26 mouse cellular contexts compared by ENCODE assay signal in the genomic region with DNA sequence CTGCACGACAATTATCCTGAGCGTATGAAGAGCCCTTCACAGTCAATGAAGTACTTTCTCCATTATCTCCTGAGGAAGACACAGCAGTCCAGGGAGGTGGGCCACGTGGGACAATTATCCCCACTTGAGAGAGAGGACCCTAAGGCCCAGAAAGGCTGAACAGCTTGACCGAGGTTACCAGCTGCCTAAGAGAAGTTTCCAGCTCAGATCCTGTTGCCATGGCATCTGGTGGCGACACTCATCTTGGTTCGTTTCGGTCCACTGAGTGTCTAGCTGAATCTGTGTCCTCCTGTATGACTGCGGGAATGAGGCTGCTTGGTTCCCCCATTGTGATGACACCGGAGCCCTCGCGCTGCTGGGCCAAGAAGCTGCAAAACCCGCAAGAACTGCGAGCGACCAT.
DNase-seq lines count a peak whose midpoint lies in the region; ATAC-seq and TF ChIP-seq lines count a peak whose summit lies in the region.
"Had no signal": no experiment of that assay in that cellular context is flagged by ENCODE, and none has a peak within 500 bp of the region (broad histone marks: within the 10 kb centered on the region; RNA-seq: fewer than 3 reads in every experiment).

No protein-coding gene starts in this region.

- TF ChIP-seq CTCF in layer of hippocampus, adult 2 months (conservative IDR thresholded peaks at IDR 0.05) = no peak
- no peak for TF ChIP-seq CTCF in small intestine, adult 2 months (IDR thresholded peaks at IDR 0.05; ENCODE audit: extremely low read depth, insufficient read length, insufficient replicate concordance, low read depth, low read length)

- H3K4me3 ChIP-seq in layer of hippocampus, adult 2 months = no peak overlapping the region
- H3K4me3 ChIP-seq in midbrain, embryonic 14.5 days (replicated peaks; ENCODE audit: low read depth, low read length) = no peak overlapping the region
- H3K4me3 ChIP-seq in small intestine, adult 2 months (ENCODE audit: low read depth, low read length) = no peak overlapping the region
- H3K4me3 ChIP-seq: embryonic facial prominence, embryonic 13.5 days; erythroblast, embryonic 14.5 days; forebrain, embryonic 12.5 days; kidney, embryonic 15.5 days; left cerebral cortex, adult 2 months; limb, embryonic 10.5 days; liver, embryonic 15.5 days; neural tube, embryonic 12.5 days had no signal

- H3K27me3 ChIP-seq in midbrain, embryonic 14.5 days (ENCODE audit: control insufficient read depth, insufficient read depth, low read length) = no peaks in the 10 kb centered on the region
- H3K27me3 ChIP-seq in small intestine, adult 2 months (ENCODE audit: control insufficient read depth, insufficient read depth, low read length) = no peaks in the 10 kb centered on the region
- H3K27me3 ChIP-seq: embryonic facial prominence, embryonic 13.5 days; kidney, embryonic 15.5 days had no signal

- no peak for TF ChIP-seq POLR2A in small intestine, adult 2 months (IDR thresholded peaks at IDR 0.05; ENCODE audit: low read depth, low read length)

- DNase-seq in embryo, embryonic 11 days = peak; percentile 16
- no peak for DNase-seq in embryo, embryonic 9.5 days (ENCODE audit: extremely low spot score)
- no peak for DNase-seq in layer of hippocampus, adult 2 months (ENCODE audit: low spot score in 2 of 2)
- DNase-seq in layer of hippocampus, postnatal 14 days (ENCODE audit: low spot score in 2 of 2) = no peak
- DNase-seq in midbrain, embryonic 14.5 days = peak; percentile 29
- no peak for DNase-seq in gastrocnemius, postnatal 14 days
- no peak for DNase-seq in adrenal gland, postnatal 25 days
- DNase-seq: adrenal gland, postnatal 10 days; cerebellum, adult 11-12 months; cerebellum, postnatal 10 days; heart, postnatal 10 days; kidney, postnatal 4 days; layer of hippocampus, adult 9-11 months; liver; lung, postnatal 4 days had no signal

- H3K9me3 ChIP-seq in midbrain, embryonic 14.5 days (ENCODE audit: control insufficient read depth, low read length) = no peaks in the 10 kb centered on the region
- H3K9me3 ChIP-seq: embryonic facial prominence, embryonic 13.5 days; forebrain, embryonic 12.5 days; kidney, embryonic 15.5 days; limb, embryonic 10.5 days; liver, embryonic 15.5 days; neural tube, embryonic 12.5 days had no signal

- intact Hi-C loops in gastrocnemius, postnatal 14 days (cut with DNase I; ENCODE audit: low total_unique reads) = no loop called here

- no peaks in the 10 kb centered on the region for H3K36me3 ChIP-seq in midbrain, embryonic 14.5 days (ENCODE audit: control insufficient read depth, insufficient read depth, low read length)
- no peaks in the 10 kb centered on the region for H3K36me3 ChIP-seq in small intestine, adult 2 months (ENCODE audit: control insufficient read depth, insufficient read depth, low read length)
- H3K36me3 ChIP-seq: embryonic facial prominence, embryonic 13.5 days; forebrain, embryonic 12.5 days; kidney, embryonic 15.5 days; limb, embryonic 10.5 days; liver, embryonic 15.5 days; neural tube, embryonic 12.5 days had no signal

- no peak for ATAC-seq in midbrain, embryonic 14.5 days (ENCODE audit: low FRiP score, low TSS enrichment)
- ATAC-seq: intestine, postnatal 0 days had no signal

- WGBS in midbrain, embryonic 14.5 days = 47% methylated on average over 14 of the region's 14 CpGs
- 87% methylated on average over 14 of the region's 14 CpGs for WGBS in small intestine, adult 2 months

- no peak overlapping the region for H3K4me2 ChIP-seq in midbrain, embryonic 14.5 days (ENCODE audit: low read length)
- H3K4me2 ChIP-seq: embryonic facial prominence, embryonic 13.5 days; forebrain, embryonic 12.5 days; heart, embryonic 11.5 days; kidney, embryonic 15.5 days; liver, embryonic 15.5 days; neural tube, embryonic 12.5 days had no signal

- H3K4me1 ChIP-seq in midbrain, embryonic 14.5 days (ENCODE audit: control insufficient read depth, insufficient read depth, low read length) = 0 out of 2 replicates have a peak, but pooled peaks cover 5% of the 10 kb centered on the region
- no peaks in the 10 kb centered on the region for H3K4me1 ChIP-seq in small intestine, adult 2 months (ENCODE audit: control insufficient read depth, insufficient read depth, insufficient read length, low read length)
- H3K4me1 ChIP-seq: embryonic facial prominence, embryonic 13.5 days; kidney, embryonic 15.5 days; neural tube, embryonic 12.5 days had no signal

- H3K9ac ChIP-seq in midbrain, embryonic 14.5 days (replicated peaks; ENCODE audit: low read length) = no peak overlapping the region
- H3K9ac ChIP-seq: embryonic facial prominence, embryonic 13.5 days; forebrain, embryonic 12.5 days; kidney, embryonic 15.5 days; liver, embryonic 15.5 days; neural tube, embryonic 12.5 days had no signal

- H3K27ac ChIP-seq in layer of hippocampus, adult 2 months = peak overlapping the region; percentile 51
- H3K27ac ChIP-seq in midbrain, embryonic 14.5 days (replicated peaks; ENCODE audit: low read depth, low read length) = no peak overlapping the region
- H3K27ac ChIP-seq in small intestine, adult 2 months (ENCODE audit: insufficient read depth, low read depth, low read length) = peak overlapping the region; percentile 42; the same call in 1 of the 2 replicates
- H3K27ac ChIP-seq: embryonic facial prominence, embryonic 13.5 days; forebrain, embryonic 12.5 days; kidney, embryonic 15.5 days; left cerebral cortex, adult 2 months; limb, embryonic 10.5 days; liver, embryonic 15.5 days; neural tube, embryonic 12.5 days had no signal

Comparison
In these comparisons a context has a peak if more than half of its experiments do, and no peak if none do; other contexts are left out.
1. DNase-seq: peak in embryo, embryonic 11 days (single experiment) and midbrain, embryonic 14.5 days (single experiment); none in embryo, embryonic 9.5 days (single experiment), layer of hippocampus, adult 2 months (0 of 2), layer of hippocampus, postnatal 14 days (0 of 2), gastrocnemius, postnatal 14 days (single experiment) and adrenal gland, postnatal 25 days (single experiment).